Mouse (Mus musculus) left cerebral cortex, adult 11 months (tissue): ENCODE measurements around the gene Des.
A peak's percentile ranks its signal among the peaks of the same experiment; 100 is the strongest.

Experiments
- DNase-seq: peaks from one replicate; pipeline ENCODE4 v3.0.0; 2022; ENCODE audit warnings: low spot score

Des gene

DNA sequence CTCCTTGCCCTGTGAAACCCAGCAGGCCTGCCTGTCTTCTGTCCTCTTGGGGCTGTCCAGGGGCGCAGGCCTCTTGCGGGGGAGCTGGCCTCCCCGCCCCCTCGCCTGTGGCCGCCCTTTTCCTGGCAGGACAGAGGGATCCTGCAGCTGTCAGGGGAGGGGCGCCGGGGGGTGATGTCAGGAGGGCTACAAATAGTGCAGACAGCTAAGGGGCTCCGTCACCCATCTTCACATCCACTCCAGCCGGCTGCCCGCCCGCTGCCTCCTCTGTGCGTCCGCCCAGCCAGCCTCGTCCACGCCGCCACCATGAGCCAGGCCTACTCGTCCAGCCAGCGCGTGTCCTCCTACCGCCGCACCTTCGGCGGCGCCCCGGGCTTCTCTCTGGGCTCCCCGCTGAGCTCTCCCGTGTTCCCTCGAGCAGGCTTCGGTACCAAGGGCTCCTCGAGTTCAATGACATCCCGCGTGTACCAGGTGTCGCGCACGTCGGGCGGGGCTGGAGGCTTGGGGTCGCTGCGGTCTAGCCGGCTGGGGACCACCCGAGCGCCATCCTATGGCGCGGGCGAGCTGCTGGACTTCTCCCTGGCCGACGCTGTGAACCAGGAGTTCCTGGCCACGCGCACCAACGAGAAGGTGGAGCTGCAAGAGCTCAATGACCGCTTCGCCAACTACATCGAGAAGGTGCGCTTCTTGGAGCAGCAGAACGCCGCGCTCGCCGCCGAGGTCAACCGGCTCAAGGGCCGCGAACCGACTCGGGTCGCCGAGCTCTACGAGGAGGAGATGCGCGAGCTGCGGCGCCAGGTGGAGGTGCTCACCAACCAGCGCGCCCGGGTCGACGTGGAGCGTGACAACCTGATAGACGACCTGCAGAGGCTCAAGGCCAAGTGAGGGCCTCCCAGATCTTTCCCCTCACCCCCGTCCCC is at the start of gene Des:
Des (plus strand) TSS at position 218 of the 920 bp plus-strand sequence.
- DNase-seq: no peak

DNA sequence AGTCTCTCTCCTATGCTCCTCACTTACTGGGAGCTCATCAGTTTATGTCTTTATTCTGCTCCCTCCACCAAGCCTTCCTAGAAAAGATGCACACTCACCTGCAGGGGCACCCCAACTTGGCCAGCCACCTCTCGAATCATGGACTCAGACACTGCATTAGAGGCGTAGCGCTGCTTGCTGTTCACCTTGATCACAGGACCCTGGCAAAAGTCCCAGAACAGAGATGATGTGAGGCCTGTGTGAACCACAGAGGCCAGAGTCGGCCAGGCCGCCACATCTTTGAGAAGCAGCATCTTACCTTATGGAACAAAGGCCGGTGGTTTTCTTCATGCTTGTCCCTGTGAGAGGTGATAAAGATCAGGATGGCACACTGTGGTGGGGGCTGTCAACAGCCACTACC is 48.4 kb upstream of the Des start:
- DNase-seq: no peak

DNA sequence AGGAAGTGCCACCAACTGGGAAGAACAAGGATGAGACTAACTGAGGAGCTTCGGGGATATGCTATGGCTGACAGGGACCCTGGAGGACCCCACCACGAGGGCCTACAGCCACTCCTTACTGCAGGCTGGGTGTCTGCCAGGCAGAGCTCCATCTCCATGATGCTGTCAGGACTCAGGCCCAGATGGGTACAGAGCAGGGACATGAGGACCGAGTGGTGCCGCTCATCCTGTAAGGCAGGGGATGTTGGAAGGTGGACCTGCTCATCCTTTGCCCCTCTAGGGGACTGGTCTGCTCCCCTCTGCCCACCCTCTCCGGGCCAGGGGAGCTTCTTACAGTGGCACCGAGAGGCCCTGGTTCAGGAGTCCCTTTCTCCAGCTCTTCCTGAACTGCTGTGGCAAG is 45.1 kb upstream of the Des start:
- no peak for DNase-seq

DNA sequence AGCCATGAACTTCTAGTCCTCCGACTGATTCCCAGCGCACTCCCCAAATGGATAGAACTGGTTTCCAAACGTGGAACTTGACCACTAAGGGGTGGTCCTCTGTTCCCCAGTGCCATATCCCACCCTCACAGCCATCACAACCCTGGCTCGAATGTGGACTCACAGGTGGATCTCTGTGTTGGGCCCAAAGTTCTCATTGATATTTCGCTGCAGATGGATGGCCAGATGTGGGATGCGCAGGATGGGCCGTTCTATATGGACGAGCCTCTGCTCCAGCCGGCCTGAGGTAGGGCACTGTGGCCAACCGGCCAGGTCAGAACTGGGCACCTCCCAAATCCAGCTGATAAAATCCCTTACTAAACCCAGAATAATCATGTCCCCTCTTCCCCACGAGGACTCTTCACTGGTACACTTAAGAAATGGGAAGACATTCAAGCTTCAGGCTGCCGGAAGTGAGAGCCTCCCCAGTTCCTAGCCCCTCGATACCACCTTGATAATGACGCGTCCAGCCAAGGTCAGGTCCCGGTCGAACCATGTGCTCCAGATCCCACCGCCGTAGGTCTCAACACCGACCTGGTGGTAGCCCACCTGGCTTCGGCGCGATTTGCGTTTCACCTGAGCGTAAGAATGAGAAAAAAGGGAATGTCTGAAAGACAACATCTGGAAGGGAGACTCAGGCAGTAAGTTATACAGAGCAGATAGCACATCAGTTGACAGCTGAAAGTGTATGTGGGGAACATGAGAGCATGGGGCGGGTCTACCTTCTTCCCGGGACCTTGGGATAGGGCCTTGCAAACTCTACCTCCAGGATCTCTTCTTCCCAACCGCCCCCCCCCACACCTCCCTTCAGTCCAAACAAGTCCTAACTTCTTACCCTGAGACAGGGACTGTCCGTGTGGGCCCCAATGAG is 44.4 kb upstream of the Des start:
- DNase-seq: no peak

DNA sequence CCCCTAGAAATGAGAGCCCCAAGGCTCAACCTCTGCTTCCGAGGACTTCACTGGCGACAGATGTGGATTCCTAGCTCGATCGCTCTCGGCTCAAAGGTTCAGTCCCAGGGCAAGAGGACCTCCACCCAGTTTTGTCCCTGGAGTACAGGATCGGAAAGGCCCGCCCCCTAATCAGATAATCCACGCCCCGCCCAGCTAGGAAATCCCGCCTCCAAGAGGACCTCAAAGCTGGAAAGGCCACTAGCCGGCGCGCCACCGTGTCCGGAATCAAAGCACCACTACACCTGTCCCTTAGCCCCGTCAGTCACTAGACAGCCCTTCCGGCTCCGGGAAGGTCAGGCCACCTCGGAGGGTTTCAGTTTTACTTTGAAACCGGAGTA is 43.3 kb upstream of the Des start:
- DNase-seq: peak; percentile 70

DNA sequence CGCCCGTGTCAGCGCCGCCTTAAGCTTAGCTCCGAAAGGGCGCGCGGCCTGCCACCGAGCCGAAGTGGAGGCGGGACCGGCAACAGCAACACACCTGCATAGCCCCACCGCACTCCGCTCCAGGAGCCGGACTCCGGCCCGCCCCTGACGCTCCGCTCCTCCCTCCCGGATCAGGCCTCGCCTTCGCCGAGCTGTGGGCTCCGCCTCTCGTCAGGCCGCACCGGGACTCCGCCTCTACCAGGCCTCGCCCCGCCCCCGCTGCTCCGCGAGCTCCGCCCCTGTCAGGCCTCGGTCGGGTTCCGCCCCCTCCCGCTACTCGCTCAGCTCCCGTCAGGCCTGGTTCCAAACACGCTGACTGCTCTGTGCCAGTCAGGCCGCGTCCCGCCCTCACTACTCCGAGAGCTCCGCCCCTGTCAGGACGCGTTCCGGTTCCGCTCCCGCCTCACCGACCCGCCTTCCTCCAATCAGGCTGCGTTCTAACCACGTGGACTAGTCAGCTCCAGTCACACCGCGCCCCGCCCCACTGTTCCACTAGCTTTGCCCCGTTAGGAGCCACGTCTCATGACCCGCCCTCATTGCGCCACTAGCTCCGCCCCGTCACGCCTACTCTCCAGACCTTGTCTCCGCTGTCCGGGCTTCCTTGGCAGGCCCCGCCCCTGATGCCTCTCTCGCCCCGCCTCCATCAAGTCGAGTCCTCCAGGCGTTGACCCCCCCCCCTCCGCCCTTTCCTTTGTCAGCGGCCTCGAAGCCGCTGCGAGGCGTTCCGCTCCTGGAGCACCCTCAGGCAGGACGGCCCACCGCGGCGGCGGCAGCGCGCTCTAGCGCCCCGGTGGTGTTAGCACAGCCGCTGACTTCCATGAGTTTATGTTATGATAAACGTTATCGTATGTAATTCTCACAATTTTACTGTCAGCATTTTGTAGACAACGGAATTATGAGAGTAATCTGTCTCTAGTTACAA is 42.6 kb upstream of the Des start, which contains the start of gene Dnpep:
Dnpep (minus strand) TSS at position 750 of the 961 bp plus-strand sequence.
- DNase-seq: peak; percentile 100

DNA sequence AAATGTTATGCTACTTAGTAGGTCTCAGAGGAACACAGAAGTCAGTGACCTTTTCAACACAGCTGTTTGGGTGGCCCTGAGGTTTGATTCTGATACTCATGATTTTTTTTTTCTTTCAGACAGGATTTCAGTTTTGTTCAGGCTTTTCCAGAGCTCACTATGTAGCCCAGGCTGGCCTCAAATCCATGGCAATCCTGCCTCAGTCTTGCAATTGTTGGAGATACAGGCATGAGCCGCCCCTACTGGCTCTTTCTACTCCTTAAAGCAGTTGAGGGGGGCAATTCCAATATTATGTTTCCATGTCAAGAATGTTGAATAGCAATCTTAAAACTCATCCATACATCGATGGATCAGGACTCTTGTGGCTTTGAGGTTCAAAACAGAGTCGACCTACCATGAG is 41.8 kb upstream of the Des start:
- DNase-seq: no peak

DNA sequence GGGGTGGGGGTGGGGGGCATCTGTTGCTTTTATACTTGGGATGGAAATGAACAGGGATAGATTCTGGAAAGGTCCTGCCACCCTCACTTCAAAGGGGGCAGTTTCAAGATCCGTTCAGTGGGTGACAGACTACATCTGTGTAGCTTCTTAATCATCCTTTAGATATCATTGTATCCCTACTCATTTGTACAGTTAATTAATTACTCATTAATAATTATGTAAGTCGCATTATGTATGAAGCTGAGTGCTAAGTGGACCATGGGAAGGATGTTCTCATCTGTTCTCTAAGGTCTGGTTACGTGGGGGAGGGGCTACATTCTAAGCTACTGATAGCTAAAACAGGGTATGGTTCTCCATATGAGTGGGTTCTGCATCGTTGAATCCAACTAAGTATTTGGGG is 41.4 kb upstream of the Des start:
- DNase-seq: no peak

DNA sequence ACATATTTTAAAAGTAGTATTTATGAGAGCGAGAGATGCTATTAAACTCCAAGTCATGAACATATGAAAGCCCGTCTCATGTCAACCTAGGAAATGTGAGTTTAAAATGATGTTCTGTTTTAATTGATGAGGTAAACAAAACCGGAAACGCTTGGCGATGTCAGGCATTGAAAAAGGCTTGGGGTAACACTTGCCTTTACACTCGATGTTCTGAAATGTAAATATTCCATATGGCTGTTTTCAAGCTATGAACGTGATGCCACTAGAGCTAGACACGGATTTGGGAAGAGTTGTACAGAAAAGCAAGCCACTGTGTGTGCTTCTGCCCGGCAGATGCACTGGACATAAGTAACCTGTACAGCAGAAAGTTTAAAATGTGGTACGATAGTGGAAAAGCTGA is 41.0 kb upstream of the Des start:
- no peak for DNase-seq

DNA sequence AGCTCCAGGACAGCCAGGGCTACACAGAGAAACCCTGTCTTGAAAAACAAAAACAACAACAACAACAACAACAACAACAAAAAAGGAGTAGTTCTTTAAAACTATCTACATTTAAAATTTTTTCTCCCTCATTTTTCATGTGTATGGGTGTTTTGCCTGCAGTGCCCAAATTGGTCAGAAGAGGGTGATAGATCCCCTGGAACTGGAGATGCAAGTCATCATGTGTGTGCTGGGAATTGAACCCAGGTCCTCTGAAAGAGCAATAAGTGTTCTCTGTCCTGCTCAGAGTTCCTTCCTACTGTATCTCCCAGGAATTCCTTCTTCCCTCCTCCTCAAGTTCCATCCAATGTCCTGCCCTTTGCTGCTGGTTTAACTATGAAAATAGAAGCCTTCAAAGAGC is 32.7 kb upstream of the Des start:
- DNase-seq: no peak

DNA sequence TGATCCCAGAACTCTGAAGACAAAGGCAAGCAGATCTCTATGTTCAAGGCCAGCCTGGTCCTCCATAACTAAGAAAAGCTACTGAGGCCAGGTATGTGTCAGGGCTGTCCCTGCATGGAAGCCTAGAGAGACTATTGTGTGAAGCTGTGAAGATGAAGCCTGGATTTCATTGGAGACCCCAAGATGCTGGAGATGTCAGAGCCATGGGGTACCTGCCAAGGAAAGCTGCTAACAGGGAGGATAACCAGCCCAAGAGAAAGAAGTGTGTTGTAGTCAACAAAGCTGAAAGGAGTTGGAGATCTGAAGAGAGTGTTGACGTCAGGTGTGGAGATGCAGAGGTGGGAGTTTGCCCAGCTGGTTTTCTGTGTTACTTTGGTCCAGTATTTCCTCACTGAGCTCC is 28.9 kb upstream of the Des start:
- no peak for DNase-seq

DNA sequence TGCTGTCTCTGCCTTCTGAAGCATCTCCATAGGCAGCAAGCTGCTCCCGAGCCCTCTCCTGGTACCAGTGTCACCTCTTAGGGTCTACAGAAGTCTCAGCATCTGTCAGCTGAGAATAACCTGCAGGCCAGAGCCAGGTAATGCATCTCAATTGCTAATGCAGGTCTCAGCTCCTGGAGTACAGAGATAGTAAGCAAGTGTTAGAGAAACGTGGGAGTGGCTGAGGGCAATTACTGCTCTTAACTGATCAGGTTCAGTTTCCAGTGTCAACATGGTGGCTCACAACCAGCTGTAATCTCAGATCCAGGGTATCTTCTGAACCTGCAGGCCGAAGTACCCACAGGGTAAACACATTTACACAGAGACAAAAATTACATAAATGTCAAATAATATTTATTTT is 23.7 kb upstream of the Des start:
- no peak for DNase-seq

DNA sequence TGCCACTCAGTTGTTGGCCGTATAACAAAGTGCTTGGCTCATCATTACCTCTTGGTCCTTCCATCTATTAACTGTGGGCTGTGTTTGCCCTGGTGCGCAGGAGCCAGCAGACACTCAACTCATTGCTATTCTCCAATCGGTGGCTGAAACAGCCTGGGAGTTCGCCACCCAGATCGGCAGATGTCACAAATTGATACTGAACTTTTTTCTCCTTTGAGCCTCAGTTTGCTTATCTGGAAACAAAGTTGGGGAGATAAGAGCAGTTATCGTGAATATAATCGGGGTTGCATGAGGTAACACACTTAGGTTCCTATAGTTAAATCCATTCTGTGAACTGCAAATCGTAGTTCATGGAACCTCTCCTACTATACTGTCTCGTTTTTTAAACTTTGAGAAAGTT is 23.0 kb upstream of the Des start:
- DNase-seq: no peak

DNA sequence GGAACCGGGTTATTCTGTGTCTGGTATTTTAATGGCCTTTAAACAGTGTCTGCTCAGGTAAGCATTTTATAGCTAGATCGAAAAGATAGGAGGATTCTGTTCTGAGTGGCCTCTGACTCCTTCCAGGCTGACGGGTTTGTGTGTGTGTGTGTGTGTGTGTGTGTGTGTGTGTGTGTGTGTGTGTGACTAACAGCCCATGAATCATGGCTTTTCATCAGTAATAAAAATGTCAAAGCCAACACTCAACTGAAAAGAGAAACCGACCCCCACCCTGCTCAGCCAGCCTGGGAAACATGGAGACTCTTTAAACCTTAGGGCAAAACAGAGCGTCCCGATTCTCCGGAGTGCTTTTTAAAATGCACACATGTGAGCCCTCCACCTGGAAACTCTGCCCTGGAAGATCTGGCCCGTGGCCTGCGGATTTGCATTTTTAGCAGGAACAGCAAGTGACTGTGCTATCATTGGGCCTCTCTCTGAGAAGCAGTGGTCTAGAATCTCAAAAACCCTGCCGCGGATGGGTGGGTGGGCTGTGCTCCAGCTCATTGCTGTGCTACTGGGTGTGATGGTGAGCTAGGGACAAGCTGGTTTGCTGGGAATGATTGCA is 21.9 kb upstream of the Des start:
- no peak for DNase-seq

DNA sequence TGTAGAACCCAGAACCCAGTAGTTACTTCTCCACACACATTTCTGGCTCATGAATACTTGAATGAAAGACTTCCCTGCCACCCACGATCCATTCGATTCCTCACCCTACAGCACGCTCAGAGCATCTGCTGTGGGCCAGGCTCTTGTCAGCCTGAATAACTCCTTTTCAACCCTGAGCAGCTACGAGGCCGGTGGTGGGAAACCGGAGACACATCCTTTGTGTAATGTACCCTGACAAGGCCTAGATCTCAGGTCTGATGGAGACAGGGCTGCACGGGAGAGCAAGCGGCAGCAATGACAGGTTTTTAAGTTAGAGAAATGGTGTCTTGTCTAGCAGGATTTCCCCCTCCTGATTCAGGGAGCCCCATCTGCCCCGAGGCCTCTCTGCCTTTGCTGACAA is 20.8 kb upstream of the Des start:
- DNase-seq: no peak

DNA sequence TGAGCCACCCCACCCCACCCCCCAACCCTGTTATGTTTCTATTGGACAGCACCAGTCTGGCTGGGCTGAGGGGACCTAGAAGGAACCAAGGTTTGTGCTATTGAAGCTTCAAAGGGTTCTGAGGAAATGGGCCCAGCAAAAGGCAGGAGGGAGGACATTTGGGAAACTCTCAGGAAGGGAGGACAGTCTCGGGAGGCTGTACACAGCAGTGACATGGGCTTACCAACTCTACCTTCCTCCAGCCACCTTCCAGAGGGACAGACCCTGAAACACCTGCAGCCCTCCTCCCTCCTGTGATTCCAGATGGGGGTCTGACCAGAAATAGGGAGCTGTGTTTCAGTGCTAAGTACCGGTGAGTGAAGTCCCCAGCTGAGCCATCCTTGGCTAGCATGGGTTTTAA is 19.6 kb upstream of the Des start:
- no peak for DNase-seq

DNA sequence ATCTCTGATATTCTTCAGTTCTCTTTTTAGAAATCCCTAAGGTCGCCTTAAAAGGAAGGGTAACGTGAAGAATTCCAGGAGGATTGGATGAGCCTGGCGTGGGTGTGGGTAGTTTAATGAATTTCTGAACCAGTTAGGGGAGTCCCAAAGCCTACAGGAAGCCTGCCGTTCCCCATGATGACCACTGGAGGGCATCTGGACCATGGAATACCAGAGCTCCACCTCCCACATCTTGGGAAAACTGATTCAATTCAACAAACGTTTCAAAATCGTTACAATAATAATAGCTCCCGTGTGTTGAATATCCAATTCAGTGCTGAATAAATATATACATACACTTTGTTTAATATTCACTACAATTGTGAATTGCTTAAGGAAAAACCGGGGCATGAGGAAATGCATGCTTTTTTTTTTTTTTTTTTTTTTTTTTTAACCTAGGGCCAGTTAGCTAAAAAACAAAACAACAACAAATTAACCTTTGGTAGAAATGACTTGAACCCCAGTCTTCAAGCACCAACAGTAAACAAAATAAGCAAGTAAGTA is 17.2 kb upstream of the Des start:
- peak; percentile 79 for DNase-seq

DNA sequence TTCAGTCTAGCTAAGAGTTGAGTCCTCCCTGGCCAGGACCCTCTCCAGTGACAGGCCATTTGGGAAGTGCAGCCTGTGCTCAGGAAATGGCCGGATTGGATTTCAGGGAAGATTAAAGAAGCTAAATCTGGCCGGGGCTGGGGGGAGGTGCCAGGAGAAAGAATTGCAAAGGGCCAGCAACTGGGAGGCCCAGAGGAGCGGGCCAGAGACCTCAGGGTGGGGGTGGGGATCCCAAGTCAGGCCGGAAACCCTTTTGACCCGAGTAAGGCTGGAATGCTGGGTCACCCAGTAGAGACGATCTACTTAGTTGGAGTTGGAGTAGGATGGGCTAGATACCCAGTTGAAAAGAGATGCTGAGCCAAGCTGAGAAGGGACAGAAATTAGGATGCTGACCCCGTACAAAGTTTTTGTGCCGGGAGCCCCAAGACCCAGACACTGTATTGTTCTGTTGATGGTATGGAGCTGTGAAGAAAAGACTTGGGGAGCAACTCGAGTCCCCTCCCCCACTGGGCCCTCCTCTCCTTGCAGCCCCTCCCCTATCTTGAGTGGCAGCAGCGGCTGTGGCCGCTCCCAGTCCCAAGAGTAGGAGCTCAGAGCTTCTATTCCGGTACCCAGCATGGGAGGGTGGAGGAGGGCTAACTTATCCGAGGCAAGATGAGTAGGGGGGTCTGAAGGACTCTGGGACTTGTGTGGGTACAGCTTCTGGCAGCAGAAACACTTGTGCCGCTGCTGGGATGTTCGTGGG is 15.7 kb upstream of the Des start:
- no peak for DNase-seq

DNA sequence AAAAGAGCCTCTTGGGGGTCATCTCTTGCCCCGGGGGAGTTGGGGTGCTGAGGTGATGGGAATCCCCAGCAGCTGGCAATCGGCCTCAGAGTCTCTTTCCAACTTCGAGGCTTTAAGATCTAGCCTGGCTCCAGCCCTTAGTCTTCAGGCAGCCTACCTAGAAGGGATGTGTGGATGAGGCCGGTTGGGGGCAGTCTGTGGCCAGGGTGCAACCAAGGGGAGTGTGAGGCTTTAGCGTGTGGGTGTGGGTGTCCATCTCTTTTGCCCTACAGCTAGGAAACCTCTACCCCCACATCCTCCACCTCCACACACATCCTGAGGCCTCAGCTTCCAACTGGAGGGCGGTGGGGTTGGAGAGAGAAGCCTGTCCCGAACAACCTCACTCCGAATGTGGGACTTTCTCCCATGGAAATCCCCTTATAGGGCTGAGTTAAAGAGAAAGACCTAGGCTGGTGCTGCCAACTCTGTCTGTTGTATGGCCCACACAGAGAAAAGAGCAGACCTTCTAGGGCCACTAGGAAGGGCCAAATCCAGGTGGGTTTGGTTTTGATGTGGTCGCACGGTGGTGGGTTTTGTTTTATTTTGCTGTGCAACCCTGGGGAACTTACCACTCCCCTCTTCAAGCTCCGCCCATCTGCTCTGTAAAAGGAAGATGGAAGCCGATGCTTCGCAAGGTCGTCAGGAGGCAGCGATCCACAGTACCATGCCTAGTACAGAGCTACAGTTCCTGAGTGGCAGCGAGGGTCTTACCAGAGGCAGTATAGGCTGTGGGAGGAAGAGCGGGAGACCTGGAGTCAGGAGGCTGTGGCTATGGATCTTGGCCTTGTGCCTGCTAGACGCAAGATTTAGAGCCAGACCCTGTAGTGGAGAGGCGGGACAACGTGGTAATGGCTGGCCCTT is 14.8 kb upstream of the Des start:
- DNase-seq: no peak
